Mouse (Mus musculus): ENCODE results near the gene Gm14862. TPM values are rescaled to one million over a fixed set of nuclear protein-coding genes. Genes with fewer than 3 reads are reported as not detected.
A peak's percentile ranks its signal among the peaks of the same experiment; 100 is the strongest.
"Not testable (repeated sequence)": the region's sequence is repeated elsewhere in the genome, so short reads cannot be mapped to it uniquely, and the experiment has no call there.

Gm14862 gene
- not detected in 2 replicates for polyA plus RNA-seq (2015; fragmentation: Nextera tagmentation; extraction: Ambion mirVana)

DNA sequence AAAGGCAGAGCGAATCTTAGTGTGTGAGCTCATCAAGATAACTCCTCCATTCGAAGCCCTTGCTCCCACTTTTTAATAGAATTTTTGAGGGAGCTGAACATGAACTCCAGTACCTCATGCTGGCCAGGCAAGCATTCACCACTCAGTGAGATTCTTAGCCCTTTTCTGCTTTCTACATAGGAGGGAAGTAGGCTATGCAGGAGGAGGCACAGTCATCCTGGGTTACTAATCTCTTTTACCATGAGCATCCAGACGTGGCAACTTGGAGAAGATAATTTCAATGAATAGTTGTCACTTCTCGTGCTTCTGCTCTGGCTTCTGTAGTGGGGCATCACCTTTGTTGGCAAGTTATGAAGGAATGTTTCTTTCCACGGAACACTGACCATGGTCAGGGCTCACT, at the start of gene Gm14862:
TSS of gene Gm14862 (minus strand) at position 134 of the 400 bp plus-strand sequence.
- no peak within 1 kb of the TSS for H3K27ac ChIP-seq (ENCODE audit: low read length)
- H3K4me2 ChIP-seq (ENCODE audit: low read depth, low read length) = no peak within 1 kb of the TSS
- no peaks in the 10 kb centered on the region for H3K9me3 ChIP-seq (replicated peaks; ENCODE audit: control insufficient read depth, low read length)
- no peaks in the 10 kb centered on the region for H3K36me3 ChIP-seq (ENCODE audit: control insufficient read depth, insufficient read depth)
- H3K27me3 ChIP-seq (ENCODE audit: control insufficient read depth, insufficient read depth, low read length) = no peaks in the 10 kb centered on the region
- no peak within 1 kb of the TSS for H3K9ac ChIP-seq (ENCODE audit: low read length)
- H3K4me3 ChIP-seq (ENCODE audit: low read length) = no peak within 1 kb of the TSS
- WGBS = 73% methylated on average over 5 of the region's 5 CpGs
- no peak for ATAC-seq (replicated peaks; ENCODE audit: extremely low read depth, insufficient read depth, low FRiP score)
- no peaks in the 10 kb centered on the region for H3K4me1 ChIP-seq (ENCODE audit: control insufficient read depth, insufficient read depth, low read length)

DNA sequence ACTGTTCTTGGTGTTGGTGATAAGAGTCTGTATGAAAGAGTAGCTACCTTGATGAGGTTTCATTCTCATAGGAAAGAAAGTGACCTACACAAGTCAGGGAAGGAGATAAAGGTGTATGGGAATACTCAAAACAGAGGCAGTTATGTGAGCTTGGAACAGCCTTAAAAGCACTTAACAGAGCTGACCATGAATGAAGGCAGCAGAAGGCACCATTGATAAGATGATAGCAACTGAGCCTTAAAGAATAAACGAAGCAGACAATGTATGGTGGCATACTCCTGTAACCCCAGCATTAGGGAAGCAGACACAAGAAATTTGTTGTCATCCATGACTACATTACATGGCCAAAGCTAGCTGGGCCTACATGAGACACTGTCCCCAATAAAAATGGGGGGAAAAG, 46.8 kb upstream of the Gm14862 start:
- H3K36me3 ChIP-seq (ENCODE audit: control insufficient read depth, insufficient read depth) = no peaks in the 10 kb centered on the region
- no peaks in the 10 kb centered on the region for H3K27me3 ChIP-seq (ENCODE audit: control insufficient read depth, insufficient read depth, low read length)
- H3K4me2 ChIP-seq (ENCODE audit: low read depth, low read length) = no peak overlapping the region
- no peaks in the 10 kb centered on the region for H3K9me3 ChIP-seq (replicated peaks; ENCODE audit: control insufficient read depth, low read length)
- H3K27ac ChIP-seq (ENCODE audit: low read length) = no peak overlapping the region
- 61% methylated on average over 1 of the region's 1 CpGs for WGBS
- no peak overlapping the region for H3K9ac ChIP-seq (ENCODE audit: low read length)
- no peak overlapping the region for H3K4me3 ChIP-seq (ENCODE audit: low read length)
- H3K4me1 ChIP-seq (ENCODE audit: control insufficient read depth, insufficient read depth, low read length) = no peaks in the 10 kb centered on the region
- ATAC-seq (replicated peaks; ENCODE audit: extremely low read depth, insufficient read depth, low FRiP score) = no peak

DNA sequence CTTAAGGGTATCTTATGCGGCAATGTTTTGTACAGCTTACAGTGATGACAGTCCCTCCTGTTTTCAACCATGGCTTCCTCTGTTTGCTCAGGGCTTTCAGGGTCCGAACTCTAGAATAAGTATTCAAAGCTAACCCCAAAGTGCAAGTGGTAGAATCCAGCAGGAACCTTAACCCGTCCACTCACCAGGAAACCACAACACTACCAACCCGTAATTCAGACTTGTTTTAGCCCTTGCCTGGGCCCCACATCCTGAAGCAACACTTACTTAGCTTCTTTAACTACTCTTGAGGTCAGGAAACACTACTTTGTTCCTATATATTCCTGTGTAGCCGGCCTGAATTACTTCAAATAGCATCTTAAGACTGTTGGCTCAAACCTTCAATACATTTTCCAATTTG, 46.1 kb upstream of the Gm14862 start:
- no peak overlapping the region for H3K4me2 ChIP-seq (ENCODE audit: low read depth, low read length)
- WGBS = 66% methylated on average over 5 of the region's 5 CpGs
- H3K9me3 ChIP-seq (replicated peaks; ENCODE audit: control insufficient read depth, low read length) = no peaks in the 10 kb centered on the region
- no peaks in the 10 kb centered on the region for H3K4me1 ChIP-seq (ENCODE audit: control insufficient read depth, insufficient read depth, low read length)
- H3K36me3 ChIP-seq (ENCODE audit: control insufficient read depth, insufficient read depth) = no peaks in the 10 kb centered on the region
- no peak for ATAC-seq (replicated peaks; ENCODE audit: extremely low read depth, insufficient read depth, low FRiP score)
- H3K27me3 ChIP-seq (ENCODE audit: control insufficient read depth, insufficient read depth, low read length) = no peaks in the 10 kb centered on the region
- H3K4me3 ChIP-seq (ENCODE audit: low read length) = no peak overlapping the region
- H3K9ac ChIP-seq (ENCODE audit: low read length) = no peak overlapping the region
- no peak overlapping the region for H3K27ac ChIP-seq (ENCODE audit: low read length)

DNA sequence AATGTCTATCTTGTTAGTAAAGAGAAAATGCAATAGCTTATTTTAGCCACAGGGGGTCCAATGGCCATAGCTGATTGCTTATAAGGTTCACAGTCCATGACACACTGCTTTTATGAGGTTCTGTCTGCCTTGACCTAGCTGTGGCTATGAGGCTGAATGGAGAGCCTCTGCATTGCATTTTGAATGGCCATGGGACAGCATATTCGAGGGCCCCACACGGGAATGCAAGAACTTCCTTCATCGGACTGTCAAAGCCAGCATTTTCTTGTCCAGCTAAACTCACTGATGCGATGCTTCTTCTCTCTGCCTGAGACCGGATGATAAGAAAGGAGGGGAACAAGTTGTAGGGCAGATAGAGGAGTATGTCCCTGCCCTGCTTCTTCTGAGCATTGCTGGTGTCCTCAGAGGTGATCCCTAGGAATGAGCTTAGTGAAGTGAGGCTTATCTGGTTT, 41.7 kb upstream of the Gm14862 start:
- no peak overlapping the region for H3K9ac ChIP-seq (ENCODE audit: low read length)
- H3K27ac ChIP-seq (ENCODE audit: low read length) = no peak overlapping the region
- no peak overlapping the region for H3K4me3 ChIP-seq (ENCODE audit: low read length)
- H3K4me2 ChIP-seq (ENCODE audit: low read depth, low read length) = no peak overlapping the region
- no peaks in the 10 kb centered on the region for H3K9me3 ChIP-seq (replicated peaks; ENCODE audit: control insufficient read depth, low read length)
- no peaks in the 10 kb centered on the region for H3K36me3 ChIP-seq (ENCODE audit: control insufficient read depth, insufficient read depth)
- WGBS = 84% methylated on average over 5 of the region's 5 CpGs
- no peaks in the 10 kb centered on the region for H3K27me3 ChIP-seq (ENCODE audit: control insufficient read depth, insufficient read depth, low read length)
- ATAC-seq (replicated peaks; ENCODE audit: extremely low read depth, insufficient read depth, low FRiP score) = no peak
- no peaks in the 10 kb centered on the region for H3K4me1 ChIP-seq (ENCODE audit: control insufficient read depth, insufficient read depth, low read length)

DNA sequence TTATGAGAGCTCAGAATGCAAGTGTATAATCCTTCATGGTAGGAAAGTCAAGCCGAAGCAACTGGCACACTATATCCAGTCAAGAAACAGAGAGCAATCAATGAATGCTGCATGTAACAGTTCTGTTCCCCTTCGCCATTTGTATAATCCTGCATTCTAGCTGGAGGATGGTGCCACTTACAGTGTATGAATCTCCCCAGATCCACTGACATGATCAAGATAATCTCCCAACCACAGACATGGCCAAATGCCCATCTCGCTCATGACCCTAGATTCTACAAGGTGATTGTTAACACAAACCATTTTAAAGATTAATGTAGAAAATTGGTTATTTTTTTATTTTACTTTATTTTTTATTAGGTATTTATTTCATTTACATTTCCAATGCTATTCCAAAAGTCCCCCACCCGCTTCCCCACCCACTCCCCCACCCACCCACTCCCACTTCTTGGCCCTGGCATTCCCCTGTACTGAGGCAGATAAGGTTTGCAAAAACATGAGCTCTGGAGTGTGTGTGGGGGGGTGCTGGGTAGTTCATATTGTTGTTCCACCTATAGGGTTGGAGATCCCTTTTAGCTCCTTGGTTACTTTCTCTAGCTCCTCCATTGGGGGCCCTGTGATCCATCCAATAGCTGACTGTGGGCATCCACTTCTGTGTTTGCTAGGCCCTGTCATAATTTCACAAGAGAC, 36.6 kb upstream of the Gm14862 start:
- H3K27ac ChIP-seq (ENCODE audit: low read length); H3K9me3 ChIP-seq (replicated peaks; ENCODE audit: control insufficient read depth, low read length); H3K36me3 ChIP-seq (ENCODE audit: control insufficient read depth, insufficient read depth); H3K9ac ChIP-seq (ENCODE audit: low read length); H3K4me1 ChIP-seq (ENCODE audit: control insufficient read depth, insufficient read depth, low read length); H3K4me2 ChIP-seq (ENCODE audit: low read depth, low read length); H3K27me3 ChIP-seq (ENCODE audit: control insufficient read depth, insufficient read depth, low read length); ATAC-seq (replicated peaks; ENCODE audit: extremely low read depth, insufficient read depth, low FRiP score); H3K4me3 ChIP-seq (ENCODE audit: low read length): not testable (repeated sequence)
- WGBS = 71% methylated on average over 3 of the region's 4 CpGs

DNA sequence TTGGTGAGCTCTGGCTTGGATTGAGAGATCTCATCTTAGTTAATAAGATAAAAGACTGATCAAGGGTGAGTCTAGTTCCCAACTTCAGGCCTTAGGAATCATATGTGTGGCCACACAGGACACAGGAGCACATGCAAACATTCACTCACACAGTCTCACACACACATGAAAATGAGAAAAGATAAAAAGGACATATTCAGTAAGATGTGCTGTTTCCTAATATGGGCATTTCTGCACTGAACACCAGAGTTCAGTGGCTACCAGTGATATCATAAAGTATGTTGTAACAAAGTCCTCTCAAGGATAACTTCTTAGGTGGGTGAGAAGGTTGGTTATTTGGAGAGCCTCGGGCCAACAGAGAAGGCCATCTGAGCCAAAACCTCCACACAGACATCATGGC, 26.8 kb upstream of the Gm14862 start, which contains the start of gene H2al1m:
TSS of gene H2al1m (plus strand) at position 301 of the 400 bp plus-strand sequence.
- no CpG with 5 or more reads among the region's 1 CpGs for WGBS
- not testable (repeated sequence) for H3K36me3 ChIP-seq (ENCODE audit: control insufficient read depth, insufficient read depth); H3K4me3 ChIP-seq (ENCODE audit: low read length); H3K9ac ChIP-seq (ENCODE audit: low read length); H3K27me3 ChIP-seq (ENCODE audit: control insufficient read depth, insufficient read depth, low read length); ATAC-seq (replicated peaks; ENCODE audit: extremely low read depth, insufficient read depth, low FRiP score); H3K4me1 ChIP-seq (ENCODE audit: control insufficient read depth, insufficient read depth, low read length); H3K4me2 ChIP-seq (ENCODE audit: low read depth, low read length); H3K9me3 ChIP-seq (replicated peaks; ENCODE audit: control insufficient read depth, low read length); H3K27ac ChIP-seq (ENCODE audit: low read length)

DNA sequence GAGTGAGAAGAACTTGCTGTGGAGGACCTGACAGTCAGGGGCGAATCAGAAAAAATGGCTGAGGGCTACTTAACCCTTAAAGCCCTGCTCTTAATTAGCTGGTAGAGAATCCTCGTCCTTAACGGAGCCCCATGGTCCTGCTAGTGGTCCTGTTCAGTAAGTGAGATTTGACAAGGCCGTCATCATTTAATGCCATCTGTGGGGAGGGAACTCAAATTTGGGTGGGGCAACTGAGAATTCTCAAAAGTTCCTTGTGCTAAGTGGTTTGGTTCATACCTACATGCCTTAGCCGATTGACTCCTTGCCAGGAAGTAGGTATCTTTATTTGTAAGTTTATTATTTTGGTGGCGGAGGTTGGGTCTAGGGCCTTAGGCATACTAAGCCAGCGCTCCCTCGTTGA, 17.6 kb upstream of the Gm14862 start:
- ATAC-seq (replicated peaks; ENCODE audit: extremely low read depth, insufficient read depth, low FRiP score) = no peak
- WGBS = 71% methylated on average over 8 of the region's 8 CpGs
- 0 out of 2 replicates have a peak, but pooled peaks cover 3% of the 10 kb centered on the region for H3K4me1 ChIP-seq (ENCODE audit: control insufficient read depth, insufficient read depth, low read length)
- no peak overlapping the region for H3K4me3 ChIP-seq (ENCODE audit: low read length)
- no peaks in the 10 kb centered on the region for H3K9me3 ChIP-seq (replicated peaks; ENCODE audit: control insufficient read depth, low read length)
- no peak overlapping the region for H3K9ac ChIP-seq (ENCODE audit: low read length)
- H3K36me3 ChIP-seq (ENCODE audit: control insufficient read depth, insufficient read depth) = no peaks in the 10 kb centered on the region
- H3K27me3 ChIP-seq (ENCODE audit: control insufficient read depth, insufficient read depth, low read length) = no peaks in the 10 kb centered on the region; the same call in 1 of the 2 replicates
- no peak overlapping the region for H3K4me2 ChIP-seq (ENCODE audit: low read depth, low read length)
- H3K27ac ChIP-seq (ENCODE audit: low read length) = no peak overlapping the region

DNA sequence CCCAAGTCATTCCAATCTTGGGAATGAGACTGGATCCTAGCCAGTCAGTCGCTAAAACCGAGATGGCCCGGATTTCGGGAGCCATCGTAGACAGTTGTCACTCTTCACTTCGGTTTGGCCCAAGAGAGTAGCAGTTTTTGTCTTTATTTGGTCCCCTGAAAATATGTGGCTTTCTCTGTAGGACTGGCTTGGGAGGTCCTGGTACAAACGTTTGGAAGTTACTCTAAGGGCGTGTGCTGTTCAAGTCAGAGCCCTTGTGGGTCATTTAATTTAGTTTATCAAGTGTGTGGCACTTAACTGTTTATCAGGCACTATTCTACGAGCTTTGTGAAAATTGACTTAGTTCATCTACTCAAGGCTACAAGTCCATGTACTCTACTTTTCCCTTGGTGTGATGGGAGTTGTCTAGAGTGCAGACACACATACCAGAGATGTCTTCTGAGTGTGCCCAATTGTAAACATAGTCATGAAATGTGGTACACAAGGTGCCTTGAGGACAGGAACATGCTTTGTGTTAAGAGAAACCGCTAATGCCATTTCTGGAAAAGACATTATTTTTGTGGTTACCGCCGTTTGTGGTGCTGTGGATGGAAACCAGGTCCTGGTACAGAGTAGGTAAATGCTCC, 16.8 kb upstream of the Gm14862 start:
- ATAC-seq (replicated peaks; ENCODE audit: extremely low read depth, insufficient read depth, low FRiP score) = no peak
- Histone ChIP-seq H3K27me3 (ENCODE audit: control insufficient read depth, insufficient read depth, low read length) (no peaks in the 10 kb centered on the region; the same call in 1 of the 2 replicates), H3K4me1 (ENCODE audit: control insufficient read depth, insufficient read depth, low read length) (0 out of 2 replicates have a peak, but pooled peaks cover 3% of the 10 kb centered on the region), H3K4me2 (ENCODE audit: low read depth, low read length) (peak overlapping the region; percentile 65), H3K36me3 (ENCODE audit: control insufficient read depth, insufficient read depth) (no peaks in the 10 kb centered on the region), H3K9me3 (replicated peaks; ENCODE audit: control insufficient read depth, low read length) (no peaks in the 10 kb centered on the region), H3K27ac (ENCODE audit: low read length) (no peak overlapping the region), H3K4me3 (ENCODE audit: low read length) (peak overlapping the region; percentile 63), H3K9ac (ENCODE audit: low read length) (peak overlapping the region; percentile 76)
- 56% methylated on average over 12 of the region's 12 CpGs for WGBS
